Mouse (Mus musculus) lung, postnatal 25 days (tissue): ENCODE measurements around the gene Musk.

Experiments used
- DNase-seq: peaks from one replicate; pipeline ENCODE4 v3.0.0; 2022; ENCODE audit warnings: low spot score

Gene Musk

GRCm38 (mm10) chr4:58314942-58315508 lies 29.3 kb downstream of the Musk start:
- DNase-seq = no peak

DNA sequence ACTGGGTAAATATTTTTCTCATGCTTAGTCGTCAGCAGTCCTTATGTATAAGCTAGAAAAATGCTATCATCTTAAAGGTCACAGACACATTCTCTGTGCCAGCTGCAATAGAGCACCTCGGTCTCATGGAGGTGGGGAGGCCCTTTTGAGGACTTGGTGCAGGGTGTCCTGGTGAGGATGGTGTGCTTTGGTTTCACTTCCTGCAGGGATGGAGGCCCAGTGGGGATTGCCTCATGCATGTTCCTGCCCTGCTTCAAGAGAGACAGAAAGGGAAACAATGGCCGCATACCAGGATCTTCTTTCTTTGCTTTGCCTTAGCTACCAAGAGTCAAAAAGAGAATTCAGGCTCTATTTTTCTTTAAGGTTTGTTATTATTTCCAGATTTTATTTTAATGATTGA lies 31.8 kb downstream of the Musk start:
- DNase-seq = no peak

- no peak for DNase-seq
These were observed 34.5 kb downstream of the Musk start for GRCm38 (mm10) chr4:58320293-58320692.

DNA sequence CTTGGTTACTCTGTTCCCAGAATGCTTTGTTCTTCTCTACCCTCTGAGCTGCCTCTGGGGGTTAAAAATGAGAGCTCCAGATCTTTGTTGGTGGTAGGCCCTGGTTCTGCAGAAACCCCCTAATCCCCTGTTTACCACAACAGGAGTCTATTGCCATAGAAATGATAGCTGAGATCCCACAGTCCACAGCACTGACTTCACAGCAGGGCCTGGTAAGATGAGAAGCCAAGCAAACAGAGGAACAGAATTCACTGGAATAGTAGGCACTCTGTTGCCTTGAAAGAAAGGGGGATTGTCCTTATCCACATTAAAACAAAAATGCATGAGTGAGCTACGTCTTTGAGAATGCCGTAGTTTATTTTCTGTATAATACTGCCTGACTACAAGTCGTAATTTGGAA lies 41.0 kb downstream of the Musk start:
- DNase-seq = no peak

DNA sequence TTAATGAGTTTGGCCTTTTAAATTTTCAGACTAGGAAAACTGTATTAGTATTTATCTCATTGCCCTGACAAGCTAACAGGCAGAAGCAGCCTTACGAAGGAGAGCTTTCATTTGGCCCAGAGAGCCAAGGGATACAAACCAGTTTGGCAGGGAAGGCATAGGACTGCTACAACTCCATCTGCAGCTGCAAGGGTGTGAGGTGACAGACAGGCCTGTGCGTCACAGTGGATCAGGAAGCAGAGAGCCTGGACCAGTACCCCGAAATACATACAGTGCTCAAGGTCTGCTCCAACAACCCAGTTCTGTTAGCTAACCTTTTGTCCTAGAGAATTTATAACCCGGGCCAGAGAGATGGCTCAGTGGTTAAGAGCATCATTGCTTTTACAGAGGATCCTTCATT lies 42.5 kb downstream of the Musk start:
- no peak for DNase-seq

DNA sequence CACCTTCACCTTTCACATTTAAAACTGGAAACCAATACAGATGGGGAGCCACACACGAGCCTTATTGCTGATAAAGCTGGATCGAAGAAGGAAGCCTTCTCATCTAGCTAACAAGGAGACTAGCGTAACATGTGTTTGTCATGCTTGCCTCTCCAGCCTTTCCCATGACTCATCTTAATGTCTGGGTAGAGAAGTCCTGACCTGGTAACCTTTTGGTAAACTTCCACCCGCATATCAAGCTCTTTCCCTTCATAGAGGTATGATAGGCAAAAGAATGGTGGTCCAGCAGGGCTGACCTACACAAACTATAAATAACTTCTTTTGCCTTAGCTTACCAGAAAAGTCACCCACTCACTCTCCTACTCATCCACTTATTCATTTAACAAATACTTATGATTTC lies 44.3 kb downstream of the Musk start:
- DNase-seq = no peak

- peak; percentile 20 for DNase-seq
These were observed 45.3 kb downstream of the Musk start for GRCm38 (mm10) chr4:58330864-58331638.

GRCm38 (mm10) chr4:58332394-58332793 lies 46.6 kb downstream of the Musk start:
- DNase-seq = no peak

DNA sequence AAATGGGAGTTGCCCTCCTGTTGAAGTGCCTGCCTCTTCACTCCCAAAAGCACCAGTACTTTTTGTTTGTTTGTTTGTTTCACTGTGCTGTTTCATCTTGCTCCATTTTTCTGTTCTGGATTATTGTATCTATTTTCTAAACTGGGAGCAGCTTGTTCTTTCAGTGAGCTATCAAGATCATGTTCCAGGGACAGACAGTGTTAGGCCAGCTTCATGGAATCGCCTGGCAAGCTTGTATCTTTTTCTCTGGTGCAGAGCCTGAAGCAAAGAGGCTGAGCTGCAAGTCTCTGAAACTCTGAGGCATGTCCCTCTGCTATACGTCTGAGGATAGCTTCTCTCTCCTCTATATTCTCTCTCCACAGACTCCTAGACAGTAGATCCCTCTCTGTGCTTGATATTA lies 50.5 kb downstream of the Musk start:
- no peak for DNase-seq

- no peak for DNase-seq
These were observed 53.5 kb downstream of the Musk start for GRCm38 (mm10) chr4:58339226-58339625.

GRCm38 (mm10) chr4:58350206-58350605 lies 64.4 kb downstream of the Musk start:
- DNase-seq = no peak

- DNase-seq = no peak
These were observed 65.4 kb downstream of the Musk start for GRCm38 (mm10) chr4:58351165-58351564.

- no peak for DNase-seq
These were observed 65.8 kb downstream of the Musk start for GRCm38 (mm10) chr4:58351590-58351989.

DNA sequence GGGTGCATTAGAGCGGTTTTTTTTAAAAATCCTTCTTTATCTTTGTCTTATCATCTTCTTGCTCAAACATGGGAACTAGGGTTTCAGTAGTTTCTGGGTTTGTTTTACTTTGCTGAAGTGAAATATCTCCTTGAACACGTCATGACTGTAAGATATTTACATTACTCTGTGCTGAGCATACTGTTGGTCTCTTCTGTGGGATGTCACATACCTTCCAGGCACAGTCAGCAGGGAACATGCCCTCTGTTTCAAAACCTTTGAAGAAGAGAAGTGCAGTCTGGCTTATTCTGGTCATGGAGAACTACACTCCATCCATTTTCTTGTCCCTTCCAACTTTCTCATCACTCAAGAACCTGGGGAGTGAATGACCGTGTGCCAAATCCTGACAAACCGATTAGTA lies 73.2 kb downstream of the Musk start:
- no peak for DNase-seq

GRCm38 (mm10) chr4:58365321-58365720 lies 79.6 kb downstream of the Musk start:
- DNase-seq = no peak

DNA sequence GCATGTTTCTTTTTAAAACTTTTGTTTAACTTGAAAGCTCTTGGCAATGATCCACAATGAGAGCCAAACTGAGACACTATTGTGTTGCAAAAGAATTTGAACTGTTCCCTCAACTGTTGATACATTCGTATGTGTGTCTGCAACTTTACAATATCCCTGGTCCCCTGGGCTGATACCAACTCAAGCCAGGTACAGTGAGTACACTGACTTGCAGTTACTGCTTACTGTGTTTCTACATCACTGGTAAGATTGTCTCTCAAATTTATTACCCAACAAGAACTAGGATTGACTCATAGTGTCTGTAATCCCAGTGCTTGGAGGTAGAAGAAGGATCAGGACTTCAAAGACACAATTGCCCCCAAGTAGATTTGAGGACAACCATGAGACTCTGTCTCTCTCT lies 85.3 kb downstream of the Musk start:
- no peak for DNase-seq

- no peak for DNase-seq
These were observed 87.8 kb downstream of the Musk start for GRCm38 (mm10) chr4:58373599-58373998.

- peak; percentile 16 for DNase-seq
These were observed 88.5 kb downstream of the Musk start for GRCm38 (mm10) chr4:58374141-58374870.

- no peak for DNase-seq
These were observed 93.4 kb downstream of the Musk start for GRCm38 (mm10) chr4:58379186-58379585.

DNA sequence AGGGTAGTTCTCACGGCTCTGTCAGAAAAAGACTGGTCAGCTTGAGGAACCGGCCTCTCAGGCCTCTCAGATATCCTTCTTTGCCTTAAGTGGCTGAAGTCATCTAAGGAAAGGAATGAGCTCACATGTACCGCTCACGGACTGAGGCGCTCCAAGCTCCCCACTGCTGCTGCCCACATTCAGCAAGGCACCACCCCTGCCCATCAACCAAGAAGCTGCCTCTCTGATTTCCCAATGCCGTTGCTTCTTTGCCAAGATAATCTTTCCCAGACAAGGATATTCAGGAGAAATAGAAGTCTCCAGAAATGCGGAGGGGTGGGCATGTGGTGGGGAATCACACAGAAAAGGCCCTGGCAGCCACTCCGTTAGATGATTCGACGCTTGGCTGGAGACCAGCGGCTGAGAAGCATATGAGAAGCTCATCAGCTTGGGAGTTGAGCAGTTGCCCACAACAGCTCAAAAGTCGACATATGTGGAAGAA lies 115.1 kb downstream of the Musk start:
- peak; percentile 49 for DNase-seq

DNA sequence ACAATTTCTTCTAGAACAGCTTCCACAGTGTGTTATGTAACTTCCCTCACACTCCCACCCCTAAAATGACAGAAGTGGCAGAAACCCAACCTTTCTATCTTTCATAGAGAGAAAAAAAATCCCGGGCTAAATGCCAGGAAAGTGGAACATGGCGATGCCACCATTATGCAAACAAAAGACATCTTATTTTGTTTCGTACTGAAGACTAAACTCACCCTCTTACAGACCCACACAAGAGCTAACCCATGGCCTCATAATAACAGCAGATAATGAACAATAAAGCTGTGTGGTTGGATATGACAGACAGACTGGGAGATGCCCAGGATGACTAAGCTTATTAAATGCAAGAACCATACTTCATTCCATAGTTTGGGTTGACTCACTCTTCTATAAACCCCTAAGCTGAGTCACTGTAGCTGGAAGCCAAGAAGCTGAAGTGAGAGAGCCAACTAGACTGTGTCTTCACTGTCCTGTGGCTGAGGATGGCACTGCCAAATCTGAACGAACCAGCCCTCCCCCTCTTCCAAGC lies 116.3 kb downstream of the Musk start:
- DNase-seq = no peak

GRCm38 (mm10) chr4:58413188-58414185 lies 127.7 kb downstream of the Musk start:
- DNase-seq = peak; percentile 26
